Mouse (Mus musculus) liver, embryonic 14.5 days (tissue): ENCODE measurements around the gene Phlpp2.

Source experiments
- CTCF ChIP-seq: IDR thresholded peaks from 2 replicates; pipeline ENCODE4 v1.5.1; 2016; ENCODE audit warnings: antibody characterized with exemption, low read depth, control low read depth
- EP300 ChIP-seq: IDR thresholded peaks from 2 replicates; pipeline ENCODE4 v1.6.1; 2016; ENCODE audit warnings: antibody characterized with exemption, low read depth

DNA sequence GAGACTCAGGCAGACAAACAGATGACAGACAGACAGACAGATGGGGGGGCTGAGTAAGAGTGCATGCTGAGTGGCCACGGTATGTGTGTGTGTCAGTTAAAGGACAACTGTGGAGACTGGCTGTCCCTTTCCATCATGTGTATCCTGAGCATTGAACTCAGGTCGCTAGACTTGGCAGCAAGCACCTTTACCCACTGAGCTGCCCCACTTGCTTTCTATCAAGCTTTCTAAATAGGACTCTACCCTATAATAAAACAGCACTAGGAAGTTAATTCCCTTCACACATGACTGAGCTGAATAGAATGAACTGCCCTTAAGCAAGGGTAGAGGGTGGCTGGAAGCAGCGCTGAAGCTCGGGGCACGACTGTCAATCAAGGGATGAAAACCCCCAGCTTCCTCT is 123.8 kb downstream of the Phlpp2 start:
- TF ChIP-seq CTCF (no peak), EP300 (no peak)
